Mouse (Mus musculus) myocyte (in vitro differentiated cells): ENCODE data around the gene Ryr1. TPM values are rescaled to one million over a fixed set of nuclear protein-coding genes. Genes with fewer than 3 reads are reported as not detected.
A peak's percentile ranks its signal among the peaks of the same experiment; 100 is the strongest.

ENCODE experiments used
- H3K27me3 ChIP-seq: one replicate; pipeline ENCODE4 v1.6.1; 2011; ENCODE audit not compliant: control insufficient read depth, insufficient read depth, insufficient read length
- H3K36me3 ChIP-seq: one replicate; pipeline ENCODE4 v1.6.1; 2011; ENCODE audit not compliant: control insufficient read depth, insufficient read depth
- H3K4me2 ChIP-seq: one replicate; pipeline ENCODE4 v1.6.1; 2011; ENCODE audit warnings: low read depth, control low read depth
- H3K4me3 ChIP-seq: one replicate; pipeline ENCODE4 v1.5.1; 2011; ENCODE audit warnings: mild to moderate bottlenecking, control low read depth, moderate library complexity
- H3K79me2 ChIP-seq: one replicate; pipeline ENCODE4 v1.6.1; 2011; ENCODE audit not compliant: control insufficient read depth, insufficient read depth
- H3ac ChIP-seq: one replicate; pipeline ENCODE4 v1.6.1; 2011; ENCODE audit not compliant: control insufficient read depth, insufficient read length
- CEBPB ChIP-seq: IDR thresholded peaks from 2 replicates; pipeline ENCODE4 v1.6.1; 2011; ENCODE audit warnings: mild to moderate bottlenecking, moderate library complexity; ENCODE audit not compliant: poor library complexity, insufficient read depth, severe bottlenecking
- E2F4 ChIP-seq: IDR thresholded peaks from one replicate; pipeline ENCODE4 v1.6.1; 2011; ENCODE audit warnings: mild to moderate bottlenecking, control low read depth, moderate library complexity; ENCODE audit not compliant: insufficient read depth
- MAX ChIP-seq: IDR thresholded peaks from one replicate; pipeline ENCODE4 v1.6.1; 2011; ENCODE audit warnings: low read depth, mild to moderate bottlenecking, control low read depth
- MYOD1 ChIP-seq, 3 experiments: IDR thresholded peaks; one replicate each; pipeline ENCODE4 v1.6.1; 2011; ENCODE audit warnings: control low read depth in 2 of 3, low read depth in 2 of 3, mild to moderate bottlenecking in 2 of 3, moderate library complexity in 1 of 3; ENCODE audit not compliant: insufficient read length in 2 of 3, control insufficient read depth in 1 of 3
- MYOG ChIP-seq, 3 experiments: IDR thresholded peaks; one replicate each; pipeline ENCODE4 v1.6.1; 2011; ENCODE audit warnings: control low read depth in 2 of 3, low read depth in 2 of 3, mild to moderate bottlenecking in 2 of 3; ENCODE audit not compliant: insufficient read length in 2 of 3, control insufficient read depth in 1 of 3, insufficient read depth in 1 of 3
- POLR2A ChIP-seq: IDR thresholded peaks from one replicate; pipeline ENCODE4 v1.6.1; 2011; ENCODE audit warnings: low read depth, mild to moderate bottlenecking, control low read depth, moderate library complexity; ENCODE audit not compliant: insufficient read length
- POLR2AphosphoS2 ChIP-seq: IDR thresholded peaks from one replicate; pipeline ENCODE4 v1.6.1; 2011; ENCODE audit warnings: low read depth, control low read depth; ENCODE audit not compliant: insufficient read length
- REST ChIP-seq: IDR thresholded peaks from one replicate; pipeline ENCODE4 v1.6.1; 2011; ENCODE audit warnings: mild to moderate bottlenecking, control low read depth, moderate library complexity; ENCODE audit not compliant: insufficient read depth, insufficient read length
- SRF ChIP-seq: IDR thresholded peaks from one replicate; pipeline ENCODE4 v1.6.1; 2011; ENCODE audit warnings: low read depth; ENCODE audit not compliant: control insufficient read depth, insufficient read length
- TCF12 ChIP-seq: IDR thresholded peaks from one replicate; pipeline ENCODE4 v1.6.1; 2011; ENCODE audit warnings: mild to moderate bottlenecking, control low read depth; ENCODE audit not compliant: poor library complexity, insufficient read depth, severe bottlenecking
- TCF3 ChIP-seq: IDR thresholded peaks from one replicate; pipeline ENCODE4 v1.6.1; 2011; ENCODE audit warnings: low read depth, control low read depth; ENCODE audit not compliant: insufficient read length
- USF1 ChIP-seq: IDR thresholded peaks from one replicate; pipeline ENCODE4 v1.6.1; 2011; ENCODE audit warnings: low read depth, mild to moderate bottlenecking, control low read depth, moderate library complexity
- polyA plus RNA-seq: library from polyadenylated mRNA; unstranded; fragments of >200 nt; fragmentation: generic; extraction: Trizol; gene quantifications from one replicate; pipeline ENCODE4 v1.2.1, GENCODE M21; 2012; ENCODE audit warnings: missing spikeins

The Ryr1 gene
- polyA plus RNA-seq, 1 experiment, result 73.1 TPM

DNA sequence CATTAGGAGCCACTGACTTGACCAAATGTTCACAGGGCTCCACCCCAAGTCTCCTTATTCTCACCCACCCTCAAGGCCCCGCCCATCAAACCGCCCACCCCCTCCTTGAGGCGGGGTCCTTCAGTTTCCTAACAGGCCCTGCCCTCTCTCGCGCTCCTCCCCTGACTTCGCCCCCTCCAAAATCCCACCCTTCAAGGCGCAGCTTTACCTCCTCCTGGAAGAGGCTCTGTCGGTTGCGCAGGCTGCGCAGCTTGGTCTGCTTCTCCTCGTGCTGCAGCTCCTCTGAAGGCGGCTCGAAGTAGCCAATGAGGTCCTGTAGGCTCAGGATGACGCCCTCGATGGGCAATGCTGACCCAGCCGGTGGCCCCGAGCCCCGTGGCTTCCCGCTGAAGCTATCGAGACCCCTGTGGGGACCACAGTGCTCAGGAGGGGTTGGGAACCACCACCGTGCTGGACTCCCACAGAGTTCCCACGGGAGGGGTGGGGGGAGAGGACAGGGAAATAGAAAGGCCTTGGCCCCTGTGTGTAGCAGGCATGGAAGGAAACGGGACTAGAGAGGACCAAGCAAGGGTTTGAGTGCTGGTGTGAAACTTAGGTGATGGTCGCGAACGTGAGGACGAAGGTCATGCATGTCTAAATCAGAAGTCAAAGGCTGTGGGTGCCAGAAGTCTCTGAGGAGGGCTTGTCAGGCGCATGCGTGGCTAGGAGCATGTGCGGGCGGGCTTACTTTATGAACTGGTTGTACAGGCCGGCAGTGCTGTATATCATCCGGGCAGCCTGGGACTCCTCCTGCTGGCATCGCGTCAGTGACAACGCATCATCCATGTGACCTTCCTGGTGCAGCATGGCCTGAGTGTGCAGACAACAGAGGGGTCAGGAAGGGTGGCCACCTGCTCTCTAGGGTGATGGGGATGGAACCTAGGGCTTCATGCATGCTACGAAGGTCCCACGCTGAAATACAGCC is 15.7 kb downstream of the Ryr1 start:
- peaks cover 18% of the 10 kb centered on the region for H3K36me3 ChIP-seq
- no peaks in the 10 kb centered on the region for H3K79me2 ChIP-seq
- H3K27me3 ChIP-seq, result no peaks in the 10 kb centered on the region
- no peak overlapping the region for H3ac ChIP-seq
- no peak overlapping the region for H3K4me2 ChIP-seq
- TF ChIP-seq TCF3, result no peak
- TF ChIP-seq E2F4, result no peak
- TF ChIP-seq POLR2AphosphoS2, result no peak
- no peak for TF ChIP-seq CEBPB
- no peak for TF ChIP-seq MYOD1 (IDR thresholded peaks at IDR 0.05; ENCODE audit: control insufficient read depth in 1 of 3, insufficient read length in 2 of 3, low read depth in 2 of 3)
- TF ChIP-seq POLR2A, result no peak
- no peak for TF ChIP-seq SRF
- TF ChIP-seq USF1, result no peak
- no peak for TF ChIP-seq REST
- no peak for TF ChIP-seq MAX
- TF ChIP-seq TCF12, result no peak
- no peak for TF ChIP-seq MYOG (IDR thresholded peaks at IDR 0.05; ENCODE audit: control insufficient read depth in 1 of 3, insufficient read depth in 1 of 3, insufficient read length in 2 of 3, low read depth in 2 of 3)
- no peak overlapping the region for H3K4me3 ChIP-seq

DNA sequence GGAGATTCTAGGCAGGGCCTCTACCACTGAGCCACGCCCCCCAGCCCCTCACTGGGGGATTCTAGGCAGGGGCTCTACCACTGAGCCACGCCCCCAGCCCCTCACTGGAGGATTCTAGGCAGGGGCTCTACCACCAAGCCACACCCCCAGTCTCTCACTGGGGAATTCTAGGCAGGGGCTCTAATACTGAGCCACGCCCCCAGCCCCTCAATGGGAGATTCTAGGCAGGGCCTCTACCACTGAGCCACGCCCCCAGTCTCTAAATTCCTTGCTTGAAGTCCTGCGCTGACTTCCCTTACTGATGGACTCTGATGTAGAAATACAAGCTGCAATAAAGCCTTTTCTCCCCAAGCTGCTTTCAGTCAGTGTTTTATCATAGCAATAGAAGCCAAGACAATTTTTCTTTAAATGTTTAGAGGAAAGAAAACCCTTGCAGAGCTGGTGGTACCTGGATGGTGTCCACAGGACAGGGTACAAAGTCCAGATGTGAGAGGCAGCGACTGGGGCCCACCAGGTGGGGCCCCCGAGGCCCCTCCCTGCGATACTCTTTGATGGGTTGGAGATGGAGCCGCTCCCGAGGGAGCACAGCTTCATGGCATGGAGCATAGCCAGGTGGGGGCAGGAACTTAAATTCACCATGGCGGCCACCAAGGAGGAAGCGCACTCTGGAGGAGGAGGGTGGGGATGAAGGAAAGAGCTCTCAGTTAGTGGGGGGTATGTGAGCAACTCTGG is 23.5 kb downstream of the Ryr1 start:
- Histone ChIP-seq H3K36me3 (peaks cover 15% of the 10 kb centered on the region), H3K79me2 (no peaks in the 10 kb centered on the region), H3ac (no peak overlapping the region), H3K4me3 (no peak overlapping the region), H3K27me3 (no peaks in the 10 kb centered on the region), H3K4me2 (no peak overlapping the region)
- TF ChIP-seq E2F4 (no peak), SRF (no peak), CEBPB (no peak)

GRCm38 (mm10) chr7:29097131-29097530 is 27.8 kb downstream of the Ryr1 start:
- no peak overlapping the region for H3K4me3 ChIP-seq
- TF ChIP-seq MYOG (IDR thresholded peaks at IDR 0.05; ENCODE audit: control insufficient read depth in 1 of 3, insufficient read depth in 1 of 3, insufficient read length in 2 of 3, low read depth in 2 of 3) (no peak), TCF3 (no peak), USF1 (no peak), POLR2A (no peak), POLR2AphosphoS2 (peak; percentile 41), REST (no peak), TCF12 (no peak)
- peaks cover 5% of the 10 kb centered on the region for H3K36me3 ChIP-seq
- H3ac ChIP-seq, result no peak overlapping the region
- no peaks in the 10 kb centered on the region for H3K27me3 ChIP-seq
- no peaks in the 10 kb centered on the region for H3K79me2 ChIP-seq
- H3K4me2 ChIP-seq, result no peak overlapping the region

- Histone ChIP-seq H3K27me3 (no peaks in the 10 kb centered on the region), H3K79me2 (no peaks in the 10 kb centered on the region), H3K36me3 (peaks cover 11% of the 10 kb centered on the region), H3K4me2 (no peak overlapping the region), H3K4me3 (no peak overlapping the region), H3ac (no peak overlapping the region)
- TF ChIP-seq CEBPB (no peak), MAX (no peak), E2F4 (no peak), TCF3 (no peak), USF1 (no peak), TCF12 (no peak), REST (no peak), POLR2AphosphoS2 (no peak), MYOG (IDR thresholded peaks at IDR 0.05; ENCODE audit: control insufficient read depth in 1 of 3, insufficient read depth in 1 of 3, insufficient read length in 2 of 3, low read depth in 2 of 3) (no peak), POLR2A (no peak)
Measured at GRCm38 (mm10) chr7:29088817-29089216, 36.2 kb downstream of the Ryr1 start.
